Mouse (Mus musculus): ENCODE data around the gene Bcl2l11. TPM values are rescaled to one million over a fixed set of nuclear protein-coding genes. Genes with fewer than 3 reads are reported as not detected.

The Bcl2l11 gene
- polyA plus RNA-seq, 1 experiment, result 5.2 TPM

DNA sequence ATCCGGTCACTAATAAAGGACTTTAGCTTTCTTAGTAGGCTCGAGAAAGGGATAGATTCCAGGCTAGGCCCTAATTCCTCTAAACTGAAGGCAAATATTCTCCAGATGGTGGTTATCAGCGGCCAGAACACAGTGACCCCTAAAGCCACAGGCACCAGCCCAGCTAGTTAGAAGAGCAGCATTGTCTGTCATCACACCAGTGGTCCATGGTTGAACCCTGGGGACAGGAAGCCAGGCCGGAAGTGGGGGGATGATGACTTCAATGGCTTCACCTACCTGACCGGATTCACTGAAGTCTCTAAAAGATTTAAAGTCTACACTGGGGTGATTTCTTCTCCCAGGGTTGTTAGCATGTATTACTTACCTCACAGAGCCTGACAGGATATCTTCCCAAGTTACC lies 23.8 kb downstream of the Bcl2l11 start:
- no peak overlapping the region for H3K27ac ChIP-seq (ENCODE audit: insufficient read depth, low read length)
- H3K27me3 ChIP-seq (ENCODE audit: control insufficient read depth, insufficient read depth, low read length), result no peaks in the 10 kb centered on the region
- 88% methylated on average over 5 of the region's 5 CpGs for WGBS
- no peak overlapping the region for H3K4me3 ChIP-seq (replicated peaks; ENCODE audit: insufficient read depth, low read depth, low read length)
- no peak for DNase-seq
- H3K4me1 ChIP-seq (ENCODE audit: control insufficient read depth, insufficient read depth, low read length), result peaks cover 4% of the 10 kb centered on the region; the same call in 1 of the 2 replicates
- TF ChIP-seq POLR2A (IDR thresholded peaks at IDR 0.05; ENCODE audit: borderline replicate concordance, insufficient read depth, low read length) (no peak), CTCF (IDR thresholded peaks at IDR 0.05; ENCODE audit: borderline replicate concordance, insufficient read depth, low read depth, low read length) (no peak)

GRCm38 (mm10) chr2:128152211-128152610 lies 26.4 kb downstream of the Bcl2l11 start:
- Histone ChIP-seq H3K4me1 (ENCODE audit: control insufficient read depth, insufficient read depth, low read length) (peaks cover 12% of the 10 kb centered on the region), H3K4me3 (replicated peaks; ENCODE audit: insufficient read depth, low read depth, low read length) (no peak overlapping the region), H3K27me3 (ENCODE audit: control insufficient read depth, insufficient read depth, low read length) (no peaks in the 10 kb centered on the region), H3K27ac (ENCODE audit: insufficient read depth, low read length) (no peak overlapping the region)
- no peak for DNase-seq
- TF ChIP-seq CTCF (IDR thresholded peaks at IDR 0.05; ENCODE audit: borderline replicate concordance, insufficient read depth, low read depth, low read length) (no peak), POLR2A (IDR thresholded peaks at IDR 0.05; ENCODE audit: borderline replicate concordance, insufficient read depth, low read length) (no peak)
- 96% methylated on average over 9 of the region's 9 CpGs for WGBS

DNA sequence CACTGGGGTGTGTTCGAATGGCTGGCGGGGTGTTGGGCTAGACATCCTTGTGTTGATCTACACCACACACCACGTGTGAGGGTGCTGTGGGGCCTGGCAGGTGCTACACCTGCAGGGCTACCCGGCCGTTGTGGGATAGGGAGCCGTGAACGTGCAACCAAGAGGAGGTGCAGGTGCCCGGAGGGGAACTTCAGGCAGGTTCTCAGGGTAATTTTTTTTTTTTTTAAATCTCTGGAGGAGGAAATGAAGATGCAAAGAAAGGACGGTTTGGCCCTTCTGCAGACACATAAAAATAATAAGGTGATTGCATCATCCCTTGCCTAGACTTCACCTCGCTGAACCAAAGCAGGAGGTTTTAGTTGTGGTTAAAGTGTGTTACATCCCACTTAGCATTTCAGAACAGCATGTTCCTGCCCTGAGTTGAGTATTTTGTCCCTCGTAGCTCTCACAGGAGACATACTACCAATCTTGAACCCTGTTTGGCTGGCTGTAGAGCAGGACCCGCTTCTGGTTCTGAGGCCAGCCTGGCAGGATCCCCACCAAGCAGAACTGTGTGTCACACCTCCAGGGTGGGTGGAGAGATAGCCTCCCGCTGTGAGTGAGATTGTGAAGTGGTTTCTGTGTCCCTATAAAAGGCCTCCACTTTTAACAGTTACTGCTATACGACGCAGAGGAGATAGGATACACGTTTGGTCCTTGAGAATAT lies 27.2 kb downstream of the Bcl2l11 start:
- TF ChIP-seq POLR2A (IDR thresholded peaks at IDR 0.05; ENCODE audit: borderline replicate concordance, insufficient read depth, low read length) (no peak), CTCF (IDR thresholded peaks at IDR 0.05; ENCODE audit: borderline replicate concordance, insufficient read depth, low read depth, low read length) (no peak)
- no peak for DNase-seq
- Histone ChIP-seq H3K4me1 (ENCODE audit: control insufficient read depth, insufficient read depth, low read length) (peaks cover 12% of the 10 kb centered on the region), H3K27ac (ENCODE audit: insufficient read depth, low read length) (no peak overlapping the region), H3K4me3 (replicated peaks; ENCODE audit: insufficient read depth, low read depth, low read length) (no peak overlapping the region), H3K27me3 (ENCODE audit: control insufficient read depth, insufficient read depth, low read length) (no peaks in the 10 kb centered on the region)
- 84% methylated on average over 16 of the region's 16 CpGs for WGBS

- Histone ChIP-seq H3K4me3 (replicated peaks; ENCODE audit: insufficient read depth, low read depth, low read length) (no peak overlapping the region), H3K4me1 (ENCODE audit: control insufficient read depth, insufficient read depth, low read length) (peaks cover 12% of the 10 kb centered on the region), H3K27ac (ENCODE audit: insufficient read depth, low read length) (no peak overlapping the region), H3K27me3 (ENCODE audit: control insufficient read depth, insufficient read depth, low read length) (no peaks in the 10 kb centered on the region)
- DNase-seq, result no peak
- TF ChIP-seq POLR2A (IDR thresholded peaks at IDR 0.05; ENCODE audit: borderline replicate concordance, insufficient read depth, low read length) (no peak), CTCF (IDR thresholded peaks at IDR 0.05; ENCODE audit: borderline replicate concordance, insufficient read depth, low read depth, low read length) (no peak)
- 46% methylated on average over 11 of the region's 11 CpGs for WGBS
Observed at GRCm38 (mm10) chr2:128153551-128153910, 27.7 kb downstream of the Bcl2l11 start.

GRCm38 (mm10) chr2:128155412-128156066 lies 29.7 kb downstream of the Bcl2l11 start:
- Histone ChIP-seq H3K27ac (ENCODE audit: insufficient read depth, low read length) (no peak overlapping the region), H3K4me1 (ENCODE audit: control insufficient read depth, insufficient read depth, low read length) (peaks cover 16% of the 10 kb centered on the region), H3K27me3 (ENCODE audit: control insufficient read depth, insufficient read depth, low read length) (no peaks in the 10 kb centered on the region), H3K4me3 (replicated peaks; ENCODE audit: insufficient read depth, low read depth, low read length) (no peak overlapping the region)
- DNase-seq, result peak in 1 of 2 experiments; percentile 29
- no peak for TF ChIP-seq POLR2A (IDR thresholded peaks at IDR 0.05; ENCODE audit: borderline replicate concordance, insufficient read depth, low read length)
- no peak for TF ChIP-seq CTCF (IDR thresholded peaks at IDR 0.05; ENCODE audit: borderline replicate concordance, insufficient read depth, low read depth, low read length)
- 65% methylated on average over 13 of the region's 13 CpGs for WGBS

- H3K4me1 ChIP-seq (ENCODE audit: control insufficient read depth, insufficient read depth, low read length), result peaks cover 16% of the 10 kb centered on the region
- no peak for DNase-seq
- H3K27me3 ChIP-seq (ENCODE audit: control insufficient read depth, insufficient read depth, low read length), result no peaks in the 10 kb centered on the region
- no peak overlapping the region for H3K4me3 ChIP-seq (replicated peaks; ENCODE audit: insufficient read depth, low read depth, low read length)
- 76% methylated on average over 5 of the region's 5 CpGs for WGBS
- no peak overlapping the region for H3K27ac ChIP-seq (ENCODE audit: insufficient read depth, low read length)
- TF ChIP-seq CTCF (IDR thresholded peaks at IDR 0.05; ENCODE audit: borderline replicate concordance, insufficient read depth, low read depth, low read length) (no peak), POLR2A (IDR thresholded peaks at IDR 0.05; ENCODE audit: borderline replicate concordance, insufficient read depth, low read length) (no peak)
Observed at GRCm38 (mm10) chr2:128156067-128156462, 30.2 kb downstream of the Bcl2l11 start.

DNA sequence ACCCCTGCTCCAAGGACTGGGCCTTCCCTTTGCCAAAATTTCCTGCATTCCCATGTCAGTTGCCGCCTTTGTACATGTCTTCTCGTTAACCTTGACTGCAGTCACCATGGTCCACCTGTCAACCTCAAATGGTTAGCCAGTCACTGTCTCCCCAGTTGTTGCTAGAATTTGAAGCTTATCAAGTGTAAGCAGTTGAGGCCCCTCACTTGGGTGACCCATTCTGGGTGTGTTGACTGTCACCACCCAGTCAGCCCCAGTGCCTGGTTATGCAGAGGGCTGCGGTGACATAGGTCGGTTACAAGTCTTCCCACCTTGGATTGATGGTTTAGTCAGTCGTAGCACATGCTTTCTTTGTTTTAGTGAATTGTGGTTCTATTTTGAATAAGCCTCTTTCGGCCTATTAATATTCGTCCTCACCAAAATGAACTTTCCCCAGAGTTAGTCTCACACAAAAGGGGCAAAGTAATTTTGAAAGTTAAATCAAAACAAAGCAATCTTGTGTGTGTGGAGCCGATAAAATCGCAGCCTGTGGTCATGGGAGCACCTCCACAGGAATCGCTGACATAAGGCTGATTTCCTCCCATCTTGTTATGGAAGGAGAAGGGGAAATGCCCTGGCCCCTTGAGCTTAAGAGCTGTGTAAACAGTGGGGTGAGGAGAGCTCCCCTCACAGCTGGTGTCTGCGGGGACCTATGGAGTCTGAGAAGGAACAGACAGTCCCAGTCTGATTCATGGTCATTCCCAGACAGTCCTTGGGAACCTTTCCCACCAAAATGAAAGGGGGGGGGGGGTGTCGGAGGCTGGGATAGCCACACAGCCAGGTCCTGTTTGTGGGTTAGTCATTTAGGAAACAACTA lies 30.9 kb downstream of the Bcl2l11 start:
- no peaks in the 10 kb centered on the region for H3K27me3 ChIP-seq (ENCODE audit: control insufficient read depth, insufficient read depth, low read length)
- 95% methylated on average over 12 of the region's 12 CpGs for WGBS
- peaks cover 16% of the 10 kb centered on the region for H3K4me1 ChIP-seq (ENCODE audit: control insufficient read depth, insufficient read depth, low read length)
- H3K27ac ChIP-seq (ENCODE audit: insufficient read depth, low read length), result no peak overlapping the region
- DNase-seq, result no peak
- no peak overlapping the region for H3K4me3 ChIP-seq (replicated peaks; ENCODE audit: insufficient read depth, low read depth, low read length)
- TF ChIP-seq POLR2A (IDR thresholded peaks at IDR 0.05; ENCODE audit: borderline replicate concordance, insufficient read depth, low read length) (no peak), CTCF (IDR thresholded peaks at IDR 0.05; ENCODE audit: borderline replicate concordance, insufficient read depth, low read depth, low read length) (no peak)
